In genomic region chr15:12247159-12247603, GRCm38 (mm10) we compare ENCODE assay signal across 20 mouse cellular contexts. TPM values are rescaled to one million over a fixed set of nuclear protein-coding genes. Genes with fewer than 3 reads are reported as not detected.
DNase-seq lines count a peak whose midpoint lies in the region; ATAC-seq and TF ChIP-seq lines count a peak whose summit lies in the region.
"Had no signal": no experiment of that assay in that cellular context is flagged by ENCODE, and none has a peak within 500 bp of the region (broad histone marks: within the 10 kb centered on the region; RNA-seq: fewer than 3 reads in every experiment).

No protein-coding gene starts in this region.

- no peak for TF ChIP-seq CTCF in heart, postnatal 0 days (IDR thresholded peaks at IDR 0.05; ENCODE audit: low read depth)

- peak overlapping the region; percentile 73 for H3K27ac ChIP-seq in heart, embryonic 11.5 days (ENCODE audit: low read depth, low read length)
- peak overlapping the region; percentile 87 for H3K27ac ChIP-seq in heart, postnatal 0 days (ENCODE audit: low read depth)
- no peak overlapping the region for H3K27ac ChIP-seq in midbrain, embryonic 12.5 days (replicated peaks)
- no peak overlapping the region for H3K27ac ChIP-seq in midbrain, embryonic 10.5 days (replicated peaks)
- H3K27ac ChIP-seq: forebrain, embryonic 15.5 days; hindbrain, embryonic 15.5 days; kidney, postnatal 0 days; neural tube, embryonic 12.5 days had no signal

- H3K4me2 ChIP-seq in heart, embryonic 11.5 days, result no peak overlapping the region
- no peak overlapping the region for H3K4me2 ChIP-seq in heart, postnatal 0 days (ENCODE audit: low read depth, low read length)
- H3K4me2 ChIP-seq in midbrain, embryonic 12.5 days (replicated peaks), result no peak overlapping the region
- H3K4me2 ChIP-seq: embryonic facial prominence, embryonic 15.5 days; forebrain, embryonic 15.5 days; hindbrain, embryonic 15.5 days; neural tube, embryonic 12.5 days had no signal

- peaks cover 35% of the 10 kb centered on the region for H3K4me1 ChIP-seq in heart, embryonic 11.5 days (ENCODE audit: control insufficient read depth, insufficient read depth, low read length)
- peaks cover 18% of the 10 kb centered on the region; the same call in 1 of the 2 replicates for H3K4me1 ChIP-seq in heart, postnatal 0 days (ENCODE audit: control insufficient read depth, insufficient read depth)
- H3K4me1 ChIP-seq in midbrain, embryonic 12.5 days, result peaks cover 12% of the 10 kb centered on the region
- H3K4me1 ChIP-seq in midbrain, embryonic 10.5 days, result peaks cover 28% of the 10 kb centered on the region
- H3K4me1 ChIP-seq: forebrain, embryonic 15.5 days; hindbrain, embryonic 15.5 days; neural tube, embryonic 12.5 days had no signal

- ATAC-seq in heart, embryonic 11.5 days (replicated peaks; ENCODE audit: insufficient number of reproducible peaks, low FRiP score, low TSS enrichment), result no peak
- ATAC-seq in heart, postnatal 0 days (ENCODE audit: insufficient read depth, low read depth), result peak; percentile 44
- peak; percentile 47; the same call in 1 of the 2 replicates for ATAC-seq in midbrain, embryonic 12.5 days (ENCODE audit: low FRiP score, low read depth)

- no peak for TF ChIP-seq EP300 in heart, postnatal 0 days (IDR thresholded peaks at IDR 0.05; ENCODE audit: low read depth)

- 49% methylated on average over 4 of the region's 4 CpGs for WGBS in heart, embryonic 11.5 days (ENCODE audit: insufficient replicate concordance)
- 34% methylated on average over 4 of the region's 4 CpGs for WGBS in heart, postnatal 0 days
- 41% methylated on average over 4 of the region's 4 CpGs for WGBS in midbrain, embryonic 12.5 days
- WGBS in midbrain, embryonic 10.5 days, result 55% methylated on average over 4 of the region's 4 CpGs

- intact Hi-C loops in heart, postnatal 36 days (cut with DNase I), result no loop called here

- H3K9me3 ChIP-seq in heart, embryonic 11.5 days (replicated peaks; ENCODE audit: control insufficient read depth, low read length), result no peaks in the 10 kb centered on the region
- H3K9me3 ChIP-seq in heart, postnatal 0 days (replicated peaks; ENCODE audit: control insufficient read depth, low read length), result no peaks in the 10 kb centered on the region
- H3K9me3 ChIP-seq in midbrain, embryonic 12.5 days, result no peaks in the 10 kb centered on the region
- H3K9me3 ChIP-seq in midbrain, embryonic 10.5 days (replicated peaks), result no peaks in the 10 kb centered on the region
- H3K9me3 ChIP-seq: embryonic facial prominence, embryonic 15.5 days; forebrain, embryonic 15.5 days; hindbrain, embryonic 15.5 days; neural tube, embryonic 12.5 days had no signal

- no peak for DNase-seq in heart, adult 9 months (ENCODE audit: low spot score in 2 of 2)
- peak; percentile 53 for DNase-seq in heart, postnatal 0 days (ENCODE audit: low spot score)
- DNase-seq in heart, postnatal 36 days, result no peak
- no peak for DNase-seq in midbrain, embryonic 10.5 days (ENCODE audit: low spot score)
- DNase-seq in ovary, postnatal 14 days (ENCODE audit: low spot score), result no peak
- DNase-seq: cerebellum, adult 9-10 months; gastrocnemius, postnatal 14 days; kidney, adult 2 months; lung, adult 18-20 months; lung, postnatal 10 days; right cerebral cortex, postnatal 25 days; spleen, adult 18-20 months had no signal

- H3K27me3 ChIP-seq in heart, embryonic 11.5 days (ENCODE audit: control insufficient read depth, insufficient read depth, low read length), result no peaks in the 10 kb centered on the region
- H3K27me3 ChIP-seq in heart, postnatal 0 days (ENCODE audit: control insufficient read depth, insufficient read depth, low read length), result no peaks in the 10 kb centered on the region
- H3K27me3 ChIP-seq in midbrain, embryonic 12.5 days, result no peaks in the 10 kb centered on the region
- no peaks in the 10 kb centered on the region for H3K27me3 ChIP-seq in midbrain, embryonic 10.5 days (ENCODE audit: low read depth, poor library complexity, severe bottlenecking)
- H3K27me3 ChIP-seq: embryonic facial prominence, embryonic 15.5 days; forebrain, embryonic 15.5 days; hindbrain, embryonic 15.5 days; neural tube, embryonic 12.5 days; Patski had no signal

- peaks cover 6% of the 10 kb centered on the region for H3K36me3 ChIP-seq in heart, embryonic 11.5 days (ENCODE audit: control insufficient read depth, insufficient read depth, low read length)
- H3K36me3 ChIP-seq in heart, postnatal 0 days (replicated peaks; ENCODE audit: control insufficient read depth, insufficient read depth, low read length), result peaks cover 30% of the 10 kb centered on the region
- H3K36me3 ChIP-seq in midbrain, embryonic 12.5 days, result peaks cover 25% of the 10 kb centered on the region
- peaks cover 40% of the 10 kb centered on the region for H3K36me3 ChIP-seq in midbrain, embryonic 10.5 days

- H3K4me3 ChIP-seq in heart, embryonic 11.5 days (ENCODE audit: low read depth, low read length), result no peak overlapping the region
- H3K4me3 ChIP-seq in heart, postnatal 0 days (ENCODE audit: low read depth, low read length), result no peak overlapping the region
- H3K4me3 ChIP-seq in midbrain, embryonic 12.5 days, result no peak overlapping the region
- H3K4me3 ChIP-seq in midbrain, embryonic 10.5 days, result no peak overlapping the region
- H3K4me3 ChIP-seq: embryonic facial prominence, embryonic 15.5 days; forebrain, embryonic 15.5 days; hindbrain, embryonic 15.5 days; neural tube, embryonic 12.5 days had no signal

- H3K9ac ChIP-seq in heart, embryonic 11.5 days (ENCODE audit: low read depth, low read length), result 0 out of 2 replicates have a peak overlapping the region, but pooled peaks have one; percentile 39
- no peak overlapping the region for H3K9ac ChIP-seq in heart, postnatal 0 days (replicated peaks; ENCODE audit: low read depth, low read length)
- H3K9ac ChIP-seq in midbrain, embryonic 12.5 days (replicated peaks), result no peak overlapping the region
- H3K9ac ChIP-seq: embryonic facial prominence, embryonic 15.5 days; forebrain, embryonic 15.5 days; hindbrain, embryonic 15.5 days; neural tube, embryonic 12.5 days had no signal

RNA-seq across cellular contexts. Expression of gene Mtmr12, which starts 42.4 kb away (rescaled TPM):
- 15.5 and 16.6 TPM in 2 replicates for polyA plus RNA-seq in heart, embryonic 11.5 days (2014; fragmentation: Nextera tagmentation; extraction: Ambion mirVana)
- total RNA-seq in heart, postnatal 0 days (2014; rRNA removed; ENCODE audit: low replicate concordance), result 9.8 and 19.2 TPM in 2 replicates
- 4.9 and 5.4 TPM in 2 replicates for polyA plus RNA-seq in heart, postnatal 0 days (2015; fragmentation: Nextera tagmentation; extraction: Ambion mirVana)
- total RNA-seq in heart, postnatal 36 days (2021), result 10 to 100 TPM in 1 of 2 experiments, 1 to 10 TPM in 1; 9.5 to 10.0 TPM
- polyA plus RNA-seq in midbrain, embryonic 12.5 days (2016; fragmentation: Nextera tagmentation; extraction: Ambion mirVana), result 17.3 and 18.3 TPM in 2 replicates
- polyA plus RNA-seq in midbrain, embryonic 10.5 days (2016; fragmentation: Nextera tagmentation; extraction: Ambion mirVana), result 18.0 and 18.7 TPM in 2 replicates

Comparison
In these comparisons a context has a peak if more than half of its experiments do, and no peak if none do; other contexts are left out.
1. H3K27ac ChIP-seq: peak in heart, embryonic 11.5 days (single experiment) and heart, postnatal 0 days (single experiment); none in midbrain, embryonic 12.5 days (single experiment) and midbrain, embryonic 10.5 days (single experiment).